Mouse (Mus musculus): ENCODE results near the gene Gm49776. TPM values are rescaled to one million over a fixed set of nuclear protein-coding genes. Genes with fewer than 3 reads are reported as not detected.

Gene Gm49776
- polyA plus RNA-seq, 1 experiment from 2014 or later, result 2.3 TPM

DNA sequence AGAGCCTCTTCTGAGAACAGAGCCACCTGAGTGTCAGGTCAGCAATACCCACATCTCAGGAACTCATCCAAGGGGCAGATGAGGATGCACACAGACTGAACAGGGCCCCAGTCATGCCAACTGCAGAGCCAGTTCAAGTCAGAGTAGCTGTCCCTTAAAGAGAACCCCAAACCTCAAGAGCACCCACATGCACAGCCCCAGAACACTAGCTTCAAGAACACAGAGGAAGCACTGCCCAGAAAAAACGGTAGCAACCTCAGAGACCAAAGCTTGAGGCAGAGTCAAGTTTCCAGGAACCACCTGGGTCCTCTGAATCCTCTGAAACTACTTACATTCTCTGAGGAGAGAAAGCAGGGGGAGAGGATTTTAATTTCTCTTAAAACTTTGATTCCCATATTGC is 24.7 kb downstream of the Gm49776 start:
- H3K36me3 ChIP-seq, result peaks cover 18% of the 10 kb centered on the region; the same call in 1 of the 2 replicates
- H3K27me3 ChIP-seq, result no peaks in the 10 kb centered on the region
- peak overlapping the region; percentile 93; the same call in 1 of the 2 replicates for H3K4me2 ChIP-seq (replicated peaks)
- H3K4me3 ChIP-seq, result no peak overlapping the region
- no peaks in the 10 kb centered on the region for H3K9me3 ChIP-seq
- H3K27ac ChIP-seq, result no peak overlapping the region
- peaks cover 25% of the 10 kb centered on the region for H3K4me1 ChIP-seq
- 0 out of 2 replicates have a peak overlapping the region, but pooled peaks have one; percentile 21 for H3K9ac ChIP-seq
- no peak for ATAC-seq (ENCODE audit: insufficient number of reproducible peaks, insufficient read depth, low FRiP score, low TSS enrichment)
- 45% methylated on average over 1 of the region's 1 CpGs for WGBS

DNA sequence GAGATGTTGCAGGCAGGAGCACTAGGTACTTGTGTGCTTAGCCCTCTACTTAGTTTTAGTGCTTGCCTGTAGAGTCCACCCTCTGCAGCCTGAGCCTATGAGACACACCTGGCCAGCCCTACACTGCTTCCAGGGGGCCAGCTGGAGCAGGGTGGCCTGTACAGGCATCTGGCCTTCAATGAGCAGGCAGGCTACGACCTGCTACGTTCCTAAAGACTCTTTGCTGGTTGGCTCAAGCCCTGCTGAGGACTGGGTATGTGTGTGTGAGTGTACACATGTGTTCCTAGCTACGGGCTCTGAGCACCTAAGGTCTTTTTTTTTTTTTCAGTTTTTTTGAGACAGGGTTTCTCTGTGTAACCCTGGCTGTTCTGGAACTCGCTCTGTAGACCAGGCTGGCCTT is 26.7 kb downstream of the Gm49776 start:
- H3K4me3 ChIP-seq, result no peak overlapping the region
- H3K9me3 ChIP-seq, result no peaks in the 10 kb centered on the region
- no peak for ATAC-seq (ENCODE audit: insufficient number of reproducible peaks, insufficient read depth, low FRiP score, low TSS enrichment)
- peaks cover 25% of the 10 kb centered on the region for H3K4me1 ChIP-seq
- H3K27me3 ChIP-seq, result no peaks in the 10 kb centered on the region
- whole genome bisulfite sequencing, result 80% methylated on average over 4 of the region's 4 CpGs
- no peak overlapping the region for H3K4me2 ChIP-seq (replicated peaks)
- H3K36me3 ChIP-seq, result peaks cover 31% of the 10 kb centered on the region
- H3K9ac ChIP-seq, result no peak overlapping the region
- H3K27ac ChIP-seq, result no peak overlapping the region

DNA sequence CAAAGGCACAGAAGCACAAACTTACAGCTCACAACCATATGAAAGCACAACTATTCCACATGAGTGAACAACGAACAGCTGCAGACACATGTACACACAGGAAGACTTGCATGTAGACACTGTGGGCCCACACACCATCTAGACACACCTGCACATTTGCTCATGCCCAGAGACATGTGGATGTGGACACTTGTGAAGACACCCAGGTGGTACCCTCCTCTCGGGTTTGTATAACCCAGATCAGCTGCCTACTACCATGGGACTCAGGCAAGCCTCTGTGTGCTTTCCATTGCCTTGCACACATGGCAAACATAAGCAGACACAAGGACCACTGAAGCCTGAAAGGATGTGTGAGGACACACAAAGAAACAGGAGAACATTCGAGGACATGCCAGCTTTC is 27.1 kb downstream of the Gm49776 start:
- Histone ChIP-seq H3K4me1 (peaks cover 21% of the 10 kb centered on the region), H3K9me3 (no peaks in the 10 kb centered on the region), H3K36me3 (peaks cover 35% of the 10 kb centered on the region), H3K27ac (no peak overlapping the region), H3K4me3 (no peak overlapping the region), H3K4me2 (replicated peaks) (no peak overlapping the region), H3K27me3 (no peaks in the 10 kb centered on the region), H3K9ac (no peak overlapping the region)
- WGBS, result 85% methylated on average over 3 of the region's 3 CpGs
- no peak for ATAC-seq (ENCODE audit: insufficient number of reproducible peaks, insufficient read depth, low FRiP score, low TSS enrichment)

DNA sequence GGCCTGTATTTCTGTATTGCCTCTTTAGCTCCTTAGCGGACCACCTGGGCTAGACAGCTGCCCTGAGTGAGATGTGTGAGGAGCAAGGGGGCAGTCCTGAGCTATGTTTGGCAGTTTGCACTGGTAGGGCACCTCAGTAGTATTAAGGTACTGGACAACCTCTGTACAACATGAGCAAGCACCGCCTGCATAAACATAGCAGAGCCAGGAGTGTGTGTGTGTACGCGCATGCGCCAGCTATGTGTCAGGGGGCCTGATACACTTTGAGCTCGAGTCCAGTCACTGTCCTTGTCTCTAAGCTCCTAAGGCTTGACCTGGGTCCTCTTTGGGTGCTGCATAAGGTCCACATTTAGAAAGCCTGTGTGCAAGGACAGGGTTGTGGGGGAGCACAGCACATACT is 27.5 kb downstream of the Gm49776 start:
- Histone ChIP-seq H3K4me1 (peaks cover 17% of the 10 kb centered on the region), H3K9me3 (no peaks in the 10 kb centered on the region), H3K27ac (no peak overlapping the region), H3K9ac (no peak overlapping the region), H3K4me3 (no peak overlapping the region), H3K27me3 (no peaks in the 10 kb centered on the region), H3K4me2 (replicated peaks) (no peak overlapping the region), H3K36me3 (peaks cover 39% of the 10 kb centered on the region)
- no peak for ATAC-seq (ENCODE audit: insufficient number of reproducible peaks, insufficient read depth, low FRiP score, low TSS enrichment)
- WGBS, result 86% methylated on average over 6 of the region's 6 CpGs

DNA sequence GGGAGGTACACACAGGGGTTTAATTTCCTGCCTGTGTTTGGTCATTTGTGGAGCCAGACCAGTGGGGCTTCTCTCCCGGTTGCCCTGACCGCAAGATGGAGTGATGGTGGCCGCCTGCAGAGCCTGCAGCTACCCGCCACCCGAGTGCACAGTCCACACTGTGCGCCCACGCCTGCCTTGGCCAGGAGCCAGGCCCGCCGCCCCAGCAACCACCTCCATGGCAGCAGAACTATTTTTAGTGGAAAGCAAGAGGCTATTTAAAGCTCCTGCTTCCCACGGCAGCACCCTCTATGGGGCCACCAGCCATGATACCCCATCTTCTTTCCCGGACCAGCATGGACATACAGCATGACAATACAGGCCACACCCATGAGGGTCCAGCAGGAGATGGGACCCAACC is 28.5 kb downstream of the Gm49776 start:
- Histone ChIP-seq H3K4me3 (no peak overlapping the region), H3K36me3 (peaks cover 49% of the 10 kb centered on the region), H3K4me1 (peaks cover 17% of the 10 kb centered on the region), H3K27me3 (no peaks in the 10 kb centered on the region), H3K4me2 (replicated peaks) (no peak overlapping the region), H3K27ac (no peak overlapping the region; the same call in 1 of the 2 replicates), H3K9ac (no peak overlapping the region), H3K9me3 (no peaks in the 10 kb centered on the region)
- ATAC-seq (ENCODE audit: insufficient number of reproducible peaks, insufficient read depth, low FRiP score, low TSS enrichment), result no peak
- WGBS, result 81% methylated on average over 11 of the region's 11 CpGs

DNA sequence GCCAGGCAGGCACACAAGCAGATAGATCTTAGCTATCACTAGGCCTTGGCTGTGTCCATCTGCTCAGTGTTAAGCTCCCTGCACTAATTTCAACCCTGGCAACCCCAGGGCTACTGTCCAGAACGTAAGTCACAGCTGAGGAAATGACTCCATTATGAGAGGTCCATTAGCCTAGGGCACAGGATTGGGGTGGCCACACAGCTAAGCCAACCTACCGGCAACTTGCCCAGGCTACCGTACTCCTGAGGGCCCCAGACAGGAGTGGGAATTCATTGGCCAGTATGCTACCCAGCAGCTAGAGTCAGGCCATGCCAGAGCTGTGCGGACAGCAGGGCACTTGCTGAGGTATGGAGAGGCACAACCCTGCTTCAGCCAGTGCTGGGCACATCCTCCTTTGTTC is 29.3 kb downstream of the Gm49776 start:
- no peak for ATAC-seq (ENCODE audit: insufficient number of reproducible peaks, insufficient read depth, low FRiP score, low TSS enrichment)
- H3K4me1 ChIP-seq, result peaks cover 12% of the 10 kb centered on the region
- H3K27me3 ChIP-seq, result no peaks in the 10 kb centered on the region
- H3K27ac ChIP-seq, result no peak overlapping the region
- no peak overlapping the region for H3K9ac ChIP-seq
- H3K4me3 ChIP-seq, result no peak overlapping the region
- no peak overlapping the region for H3K4me2 ChIP-seq (replicated peaks)
- H3K36me3 ChIP-seq, result peaks cover 57% of the 10 kb centered on the region
- no peaks in the 10 kb centered on the region for H3K9me3 ChIP-seq
- WGBS, result 84% methylated on average over 4 of the region's 4 CpGs

DNA sequence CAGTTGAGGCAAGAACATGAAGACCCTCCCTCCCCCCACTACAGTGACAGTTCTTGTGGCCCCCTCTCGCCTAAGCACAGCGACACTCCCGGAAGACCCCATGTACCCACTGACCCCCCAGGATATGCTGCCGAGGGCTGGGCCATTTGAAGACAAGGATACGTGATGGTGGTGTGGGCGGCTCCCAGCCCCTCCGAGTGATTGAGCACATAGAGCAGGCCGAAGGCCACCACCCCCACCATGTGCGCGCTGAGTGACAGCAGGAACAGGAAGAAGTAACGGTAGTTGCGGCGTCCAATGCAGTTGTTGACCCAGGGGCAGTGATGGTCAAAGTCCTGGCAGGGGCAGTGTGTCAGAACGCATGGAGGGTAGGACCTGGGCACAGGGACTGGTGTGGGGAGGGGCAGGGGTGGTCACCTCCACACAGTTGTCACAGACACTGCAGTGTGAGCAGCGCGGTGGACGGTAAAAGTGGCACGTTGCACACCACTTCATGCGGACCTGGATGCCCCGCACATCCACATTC is 30.2 kb downstream of the Gm49776 start:
- Histone ChIP-seq H3K27ac (no peak overlapping the region), H3K4me2 (replicated peaks) (no peak overlapping the region), H3K27me3 (no peaks in the 10 kb centered on the region), H3K4me1 (peaks cover 5% of the 10 kb centered on the region; the same call in 1 of the 2 replicates), H3K9ac (no peak overlapping the region), H3K9me3 (no peaks in the 10 kb centered on the region), H3K36me3 (peaks cover 66% of the 10 kb centered on the region), H3K4me3 (no peak overlapping the region)
- WGBS, result 95% methylated on average over 20 of the region's 20 CpGs
- ATAC-seq (ENCODE audit: insufficient number of reproducible peaks, insufficient read depth, low FRiP score, low TSS enrichment), result no peak

DNA sequence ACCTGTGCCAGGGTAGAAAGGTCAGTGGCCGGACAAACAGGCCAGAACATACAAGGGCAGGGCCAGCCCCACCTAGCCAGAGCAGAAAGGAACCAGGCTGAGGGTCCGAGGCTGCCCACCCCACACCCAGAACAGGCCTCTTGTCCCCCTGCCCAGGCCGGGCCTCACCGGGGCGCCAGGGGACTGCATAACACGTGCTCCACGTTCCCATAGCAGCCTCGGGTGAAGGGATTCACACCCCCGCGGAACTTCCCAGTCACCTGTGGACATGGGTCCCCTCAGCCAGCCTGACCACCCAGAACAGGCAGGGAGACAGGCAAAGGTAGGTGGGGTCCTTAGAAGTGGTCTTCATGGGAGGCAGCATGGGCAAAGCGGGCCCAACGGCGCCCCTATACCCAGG is 30.9 kb downstream of the Gm49776 start:
- H3K4me3 ChIP-seq, result no peak overlapping the region
- WGBS, result 96% methylated on average over 13 of the region's 13 CpGs
- H3K27me3 ChIP-seq, result no peaks in the 10 kb centered on the region
- no peak overlapping the region for H3K27ac ChIP-seq
- H3K9ac ChIP-seq, result no peak overlapping the region
- no peak overlapping the region for H3K4me2 ChIP-seq (replicated peaks)
- peaks cover 5% of the 10 kb centered on the region; the same call in 1 of the 2 replicates for H3K4me1 ChIP-seq
- peaks cover 74% of the 10 kb centered on the region for H3K36me3 ChIP-seq
- H3K9me3 ChIP-seq, result no peaks in the 10 kb centered on the region
- ATAC-seq (ENCODE audit: insufficient number of reproducible peaks, insufficient read depth, low FRiP score, low TSS enrichment), result no peak

DNA sequence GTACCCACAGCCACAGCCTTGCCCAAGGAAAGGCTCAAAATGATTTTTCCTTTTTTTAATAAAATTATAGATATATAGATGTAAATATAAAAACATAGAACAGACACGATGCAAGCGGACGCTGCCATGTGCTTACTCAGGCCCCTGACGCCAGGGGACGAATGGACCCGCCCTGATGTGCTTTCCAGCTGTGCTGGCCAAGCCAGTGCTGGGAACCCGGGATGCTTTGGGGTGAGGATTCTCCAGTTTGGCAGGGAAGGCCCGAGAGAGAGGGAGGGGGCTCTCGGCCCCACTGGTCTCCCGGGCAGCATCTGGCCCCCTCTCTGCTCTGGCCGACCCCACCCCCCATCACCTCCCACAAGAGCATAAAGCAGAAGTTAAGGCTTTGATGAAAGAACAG is 35.9 kb downstream of the Gm49776 start:
- Histone ChIP-seq H3K4me3 (no peak overlapping the region), H3K27me3 (no peaks in the 10 kb centered on the region), H3K27ac (no peak overlapping the region), H3K9me3 (no peaks in the 10 kb centered on the region), H3K36me3 (peaks cover 62% of the 10 kb centered on the region), H3K4me1 (peaks cover 9% of the 10 kb centered on the region), H3K9ac (no peak overlapping the region), H3K4me2 (replicated peaks) (no peak overlapping the region)
- WGBS, result 89% methylated on average over 11 of the region's 11 CpGs
- ATAC-seq (ENCODE audit: insufficient number of reproducible peaks, insufficient read depth, low FRiP score, low TSS enrichment), result no peak

DNA sequence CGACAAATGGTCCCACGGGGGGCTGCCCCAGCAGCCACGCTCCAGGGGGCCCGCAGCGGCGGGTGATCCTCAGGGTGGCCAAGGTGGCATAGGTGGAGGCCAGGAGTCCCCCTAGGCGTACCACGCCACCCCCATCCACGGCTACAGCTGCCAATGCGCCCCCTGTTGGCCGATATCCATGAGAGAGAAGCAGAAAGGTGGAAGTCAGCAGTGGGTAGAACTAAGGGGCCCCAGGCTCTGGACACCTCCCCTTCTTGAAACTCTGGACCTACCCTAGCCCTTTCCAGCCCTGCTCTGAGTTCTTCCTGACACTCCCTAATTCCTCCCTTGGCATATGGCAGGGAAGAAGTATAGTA is 36.6 kb downstream of the Gm49776 start:
- H3K27me3 ChIP-seq, result no peaks in the 10 kb centered on the region
- no peak overlapping the region for H3K9ac ChIP-seq
- H3K27ac ChIP-seq, result no peak overlapping the region
- H3K9me3 ChIP-seq, result no peaks in the 10 kb centered on the region
- peaks cover 9% of the 10 kb centered on the region for H3K4me1 ChIP-seq
- WGBS, result 70% methylated on average over 11 of the region's 11 CpGs
- H3K36me3 ChIP-seq, result peaks cover 55% of the 10 kb centered on the region
- no peak overlapping the region for H3K4me3 ChIP-seq
- no peak for ATAC-seq (ENCODE audit: insufficient number of reproducible peaks, insufficient read depth, low FRiP score, low TSS enrichment)
- H3K4me2 ChIP-seq (replicated peaks), result no peak overlapping the region

DNA sequence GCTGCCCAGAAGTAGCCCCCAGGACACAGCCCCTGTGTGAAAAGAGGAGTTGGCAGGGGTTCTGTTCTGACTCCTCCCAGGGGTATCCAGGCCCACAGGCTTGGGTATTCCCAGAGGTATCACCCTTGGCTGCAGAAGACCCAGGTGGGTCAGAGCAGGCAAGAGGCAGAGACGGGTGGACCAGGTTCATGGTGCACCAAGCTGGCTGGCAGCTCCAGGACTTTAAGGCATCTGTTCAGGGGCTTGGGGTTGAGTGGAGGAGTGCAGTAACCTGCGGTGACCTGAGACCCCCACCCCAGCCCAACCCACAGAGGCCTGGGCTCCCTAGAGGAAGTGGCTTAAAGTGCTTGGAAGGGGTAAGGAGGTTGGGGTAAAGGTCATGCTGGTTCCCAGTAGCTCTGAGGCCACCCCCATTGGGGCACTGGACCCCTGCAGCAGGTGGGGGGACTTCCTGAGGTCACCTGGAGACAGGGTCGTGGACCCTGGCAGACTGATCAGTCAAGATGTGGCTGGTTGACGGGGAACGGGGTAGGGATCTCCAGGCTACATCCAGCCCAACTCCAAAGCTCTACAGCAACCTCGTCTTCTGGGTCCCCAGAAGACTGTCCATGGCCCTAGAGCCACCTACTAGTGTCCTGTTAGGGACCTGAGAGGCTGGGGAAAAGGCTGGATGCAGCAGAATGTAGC is 37.1 kb downstream of the Gm49776 start:
- no peak for ATAC-seq (ENCODE audit: insufficient number of reproducible peaks, insufficient read depth, low FRiP score, low TSS enrichment)
- Histone ChIP-seq H3K4me3 (no peak overlapping the region), H3K9ac (no peak overlapping the region), H3K4me2 (replicated peaks) (no peak overlapping the region), H3K27ac (no peak overlapping the region), H3K4me1 (peaks cover 9% of the 10 kb centered on the region), H3K27me3 (no peaks in the 10 kb centered on the region), H3K9me3 (no peaks in the 10 kb centered on the region), H3K36me3 (peaks cover 50% of the 10 kb centered on the region)
- WGBS, result 83% methylated on average over 6 of the region's 6 CpGs

DNA sequence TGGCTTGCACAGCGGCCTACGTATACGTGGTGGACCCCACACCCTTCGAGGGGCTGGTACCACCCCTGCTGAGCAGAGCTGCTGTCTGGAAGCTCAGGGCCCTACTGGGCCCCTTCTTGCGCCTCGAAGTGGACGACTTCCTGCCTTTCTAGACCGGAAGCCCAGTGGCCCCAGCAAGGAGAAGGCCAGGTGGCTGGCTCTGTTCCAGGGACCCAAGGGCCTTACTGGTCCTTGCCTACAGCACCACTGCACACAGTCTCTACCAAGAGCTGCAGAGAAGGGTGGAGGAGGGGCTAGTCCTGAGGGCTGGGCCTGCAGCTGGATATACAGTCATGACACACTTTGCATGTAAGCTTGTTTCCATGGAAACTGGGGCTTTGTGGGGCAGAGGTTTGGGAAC is 38.1 kb downstream of the Gm49776 start:
- H3K36me3 ChIP-seq, result peaks cover 40% of the 10 kb centered on the region

More for the DNA sequence above, 38.1 kb downstream of the Gm49776 start:
- H3K27ac ChIP-seq, result no peak overlapping the region
- no peak overlapping the region for H3K9ac ChIP-seq
- H3K27me3 ChIP-seq, result no peaks in the 10 kb centered on the region
- H3K4me1 ChIP-seq, result peaks cover 9% of the 10 kb centered on the region
- WGBS, result 61% methylated on average over 8 of the region's 8 CpGs
- no peak overlapping the region for H3K4me3 ChIP-seq
- H3K9me3 ChIP-seq, result no peaks in the 10 kb centered on the region
- 0 out of 2 replicates have a peak, but pooled peaks have one; percentile 38 for ATAC-seq (ENCODE audit: insufficient number of reproducible peaks, insufficient read depth, low FRiP score, low TSS enrichment)
- no peak overlapping the region for H3K4me2 ChIP-seq (replicated peaks)
